Comparison of ENCODE assay signal across 15 mouse cellular contexts in the genomic region with DNA sequence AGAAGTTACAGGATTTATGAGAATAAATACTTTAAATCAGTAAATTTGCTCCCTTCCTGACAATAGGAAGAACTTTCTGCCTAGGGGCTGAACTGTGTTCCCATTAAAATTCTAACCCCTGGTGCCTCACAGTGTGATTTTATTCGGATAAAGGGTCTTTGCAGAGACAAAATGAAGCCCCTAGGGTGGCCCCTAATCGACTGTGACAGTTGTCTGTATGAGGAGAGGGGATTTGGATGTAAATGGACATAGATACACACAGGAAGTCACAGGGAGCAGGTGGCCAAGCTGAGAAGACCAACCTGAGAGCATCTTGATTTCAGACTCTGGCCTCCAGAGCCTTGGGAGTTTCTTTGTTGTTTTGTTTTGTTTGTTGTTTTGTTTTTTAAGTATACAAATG.
"Had no signal": no experiment of that assay in that cellular context is flagged by ENCODE, and none has a peak within 500 bp of the region (broad histone marks: within the 10 kb centered on the region; RNA-seq: fewer than 3 reads in every experiment).

No protein-coding gene starts in this region.

- ATAC-seq: midbrain, embryonic 13.5 days had no signal

- H3K36me3 ChIP-seq: kidney, embryonic 15.5 days; liver, embryonic 13.5 days; midbrain, embryonic 13.5 days; stomach, embryonic 15.5 days had no signal

- H3K9ac ChIP-seq: kidney, embryonic 15.5 days; liver, embryonic 13.5 days; midbrain, embryonic 13.5 days; stomach, embryonic 15.5 days had no signal

- H3K27me3 ChIP-seq: kidney, embryonic 15.5 days; liver, embryonic 13.5 days; midbrain, embryonic 13.5 days; stomach, embryonic 15.5 days had no signal

- H3K4me2 ChIP-seq: kidney, embryonic 15.5 days; liver, embryonic 13.5 days; midbrain, embryonic 13.5 days; stomach, embryonic 15.5 days had no signal

- H3K9me3 ChIP-seq: kidney, embryonic 15.5 days; midbrain, embryonic 13.5 days; stomach, embryonic 15.5 days had no signal

- DNase-seq: kidney, adult 8-10 months; kidney, postnatal 10 days; kidney, postnatal 36 days; layer of hippocampus, postnatal 36 days; liver, embryonic 13.5 days; lung, adult 2 months; lung, postnatal 14 days; lung, postnatal 4 days; right cerebral cortex, postnatal 25 days; spleen, adult 18-20 months; thymus, postnatal 25 days had no signal

- H3K4me3 ChIP-seq: kidney, embryonic 15.5 days; left cerebral cortex, adult 2 months; liver, embryonic 13.5 days; midbrain, embryonic 13.5 days; stomach, embryonic 15.5 days had no signal

- H3K27ac ChIP-seq: kidney, embryonic 15.5 days; left cerebral cortex, adult 2 months; liver, embryonic 13.5 days; stomach, embryonic 15.5 days had no signal
